In genomic region chr5:131690781-131691180, GRCm38 (mm10) we compare ENCODE assay signal across 17 mouse cellular contexts.
DNase-seq lines count a peak whose midpoint lies in the region; ATAC-seq and TF ChIP-seq lines count a peak whose summit lies in the region.
"Had no signal": no experiment of that assay in that cellular context is flagged by ENCODE, and none has a peak within 500 bp of the region (broad histone marks: within the 10 kb centered on the region; RNA-seq: fewer than 3 reads in every experiment).

No protein-coding gene starts in this region.

- no peak for ATAC-seq in midbrain, postnatal 0 days (ENCODE audit: low FRiP score)

- 79% methylated on average over 1 of the region's 1 CpGs for WGBS in heart, embryonic 10.5 days
- WGBS in midbrain, postnatal 0 days: 71% methylated on average over 1 of the region's 1 CpGs

- no peaks in the 10 kb centered on the region for H3K27me3 ChIP-seq in heart, embryonic 10.5 days (ENCODE audit: insufficient read depth, poor library complexity, severe bottlenecking)
- H3K27me3 ChIP-seq in midbrain, postnatal 0 days (ENCODE audit: insufficient read depth, low read length): no peaks in the 10 kb centered on the region
- H3K27me3 ChIP-seq: embryonic facial prominence, embryonic 13.5 days; hindbrain, embryonic 12.5 days; limb, embryonic 15.5 days had no signal

- no peaks in the 10 kb centered on the region for H3K36me3 ChIP-seq in heart, embryonic 10.5 days
- H3K36me3 ChIP-seq in midbrain, postnatal 0 days (ENCODE audit: insufficient read depth, low read length): no peaks in the 10 kb centered on the region
- H3K36me3 ChIP-seq: embryonic facial prominence, embryonic 13.5 days; hindbrain, embryonic 12.5 days; limb, embryonic 15.5 days had no signal

- DNase-seq in adrenal gland, postnatal 10 days: peak; percentile 43
- DNase-seq in adrenal gland, postnatal 4 days (ENCODE audit: low spot score in 2 of 2): no peak
- DNase-seq in heart, adult 11 months: peak; percentile 90
- no peak for DNase-seq in heart, embryonic 10.5 days (ENCODE audit: low spot score)
- peak; percentile 48 for DNase-seq in adrenal gland, postnatal 25 days
- peak; percentile 44 to 53 for DNase-seq in heart, postnatal 14 days
- DNase-seq in spleen, postnatal 4 days (ENCODE audit: low spot score in 2 of 2): no peak
- DNase-seq in midbrain, postnatal 0 days (ENCODE audit: low spot score): no peak
- DNase-seq: kidney, adult 9 months; kidney, postnatal 4 days; lung, postnatal 36 days; right cerebral cortex, postnatal 14 days; thymus, postnatal 25 days had no signal

- no peak overlapping the region for H3K4me3 ChIP-seq in heart, embryonic 10.5 days
- no peak overlapping the region for H3K4me3 ChIP-seq in midbrain, postnatal 0 days (ENCODE audit: low read depth, low read length)
- H3K4me3 ChIP-seq: embryonic facial prominence, embryonic 13.5 days; hindbrain, embryonic 12.5 days; limb, embryonic 15.5 days had no signal

- H3K9ac ChIP-seq in midbrain, postnatal 0 days (replicated peaks; ENCODE audit: low read length, poor library complexity, severe bottlenecking): no peak overlapping the region
- H3K9ac ChIP-seq: embryonic facial prominence, embryonic 13.5 days; hindbrain, embryonic 12.5 days; limb, embryonic 15.5 days had no signal

- intact Hi-C loops in heart, postnatal 14 days (cut with DNase I): no loop called here

- H3K4me2 ChIP-seq in midbrain, postnatal 0 days (ENCODE audit: low read depth, low read length, poor library complexity, severe bottlenecking): no peak overlapping the region
- H3K4me2 ChIP-seq: embryonic facial prominence, embryonic 13.5 days; hindbrain, embryonic 12.5 days; limb, embryonic 15.5 days; midbrain, embryonic 11.5 days had no signal

- H3K9me3 ChIP-seq in heart, embryonic 10.5 days: no peaks in the 10 kb centered on the region
- H3K9me3 ChIP-seq in midbrain, postnatal 0 days (ENCODE audit: low read length): no peaks in the 10 kb centered on the region
- H3K9me3 ChIP-seq: embryonic facial prominence, embryonic 13.5 days; hindbrain, embryonic 12.5 days; limb, embryonic 15.5 days had no signal

- no peaks in the 10 kb centered on the region for H3K4me1 ChIP-seq in heart, embryonic 10.5 days
- peaks cover 9% of the 10 kb centered on the region; the same call in 1 of the 2 replicates for H3K4me1 ChIP-seq in midbrain, postnatal 0 days (ENCODE audit: insufficient read depth, low read length)
- H3K4me1 ChIP-seq: embryonic facial prominence, embryonic 13.5 days; limb, embryonic 15.5 days had no signal

- no peak overlapping the region for H3K27ac ChIP-seq in heart, embryonic 10.5 days
- H3K27ac ChIP-seq in midbrain, postnatal 0 days (ENCODE audit: low read depth, low read length): no peak overlapping the region
- H3K27ac ChIP-seq: embryonic facial prominence, embryonic 13.5 days; hindbrain, embryonic 12.5 days; limb, embryonic 15.5 days had no signal

- no peak for TF ChIP-seq CTCF in midbrain, postnatal 0 days (IDR thresholded peaks at IDR 0.05)

Comparison
In these comparisons a context has a peak if more than half of its experiments do, and no peak if none do; other contexts are left out.
1. DNase-seq: peak in adrenal gland, postnatal 10 days (single experiment), heart, adult 11 months (single experiment), adrenal gland, postnatal 25 days (single experiment) and heart, postnatal 14 days (2 of 2); none in adrenal gland, postnatal 4 days (0 of 2), heart, embryonic 10.5 days (single experiment), spleen, postnatal 4 days (0 of 2) and midbrain, postnatal 0 days (single experiment).